Comparison of ENCODE assay signal across 9 mouse cellular contexts in the genomic region with DNA sequence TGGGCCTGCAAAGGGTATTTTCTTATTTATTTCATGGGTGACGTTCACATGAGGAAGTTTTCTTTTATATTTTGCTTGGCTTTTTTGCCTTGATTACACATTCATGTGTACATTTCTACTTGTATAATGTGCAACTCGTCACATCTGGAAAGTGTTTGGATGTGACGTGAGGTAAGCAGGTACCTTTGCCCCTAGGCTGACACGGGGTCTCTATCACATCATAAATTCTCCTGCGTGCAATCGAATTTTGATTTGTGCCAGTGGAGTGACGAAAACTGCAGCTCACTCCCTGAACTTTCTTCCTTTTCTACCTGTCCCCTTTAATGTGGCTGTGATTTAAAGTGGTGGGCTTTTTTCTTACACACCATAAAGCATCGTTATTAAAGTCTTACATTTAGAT.
"Had no signal": no experiment of that assay in that cellular context is flagged by ENCODE, and none has a peak within 500 bp of the region (broad histone marks: within the 10 kb centered on the region; RNA-seq: fewer than 3 reads in every experiment).

No protein-coding gene starts in this region.

- H3K4me1 ChIP-seq: liver, embryonic 12.5 days had no signal

- DNase-seq: spleen, adult 18-20 months; thymus, adult 18-20 months had no signal

- H3K27ac ChIP-seq: left cerebral cortex, adult 2 months; limb, embryonic 15.5 days; liver, embryonic 12.5 days; midbrain, embryonic 15.5 days; neural tube, embryonic 12.5 days had no signal

- H3K9me3 ChIP-seq: limb, embryonic 15.5 days; liver, embryonic 12.5 days; midbrain, embryonic 15.5 days; neural tube, embryonic 12.5 days had no signal

- H3K36me3 ChIP-seq: limb, embryonic 15.5 days; liver, embryonic 12.5 days; midbrain, embryonic 15.5 days; neural tube, embryonic 12.5 days had no signal

- H3K9ac ChIP-seq: limb, embryonic 15.5 days; liver, embryonic 12.5 days; lung, embryonic 14.5 days; midbrain, embryonic 15.5 days; neural tube, embryonic 12.5 days had no signal

- H3K4me2 ChIP-seq: lung, embryonic 14.5 days; midbrain, embryonic 11.5 days; midbrain, embryonic 15.5 days; neural tube, embryonic 12.5 days had no signal

- H3K4me3 ChIP-seq: left cerebral cortex, adult 2 months; limb, embryonic 15.5 days; liver, embryonic 12.5 days; midbrain, embryonic 15.5 days; neural tube, embryonic 12.5 days had no signal

- ATAC-seq: liver, embryonic 12.5 days; midbrain, embryonic 15.5 days had no signal

- H3K27me3 ChIP-seq: limb, embryonic 15.5 days; liver, embryonic 12.5 days; midbrain, embryonic 15.5 days; neural tube, embryonic 12.5 days had no signal
